Mouse (Mus musculus) duodenum, adult 2 months (tissue): Measurements from ENCODE around the gene Gas1. TPM values are rescaled to one million over a fixed set of nuclear protein-coding genes. Genes with fewer than 3 reads are reported as not detected.

ENCODE experiments used
- polyA plus RNA-seq: library from polyadenylated mRNA; depleted of rRNA; stranded (reverse); fragments of >200 nt; gene quantifications from 2 replicates; pipeline ENCODE4 v1.2.3, GENCODE M21; 2012; ENCODE audit warnings: low replicate concordance; rRNA removed

Gene Gas1
- 52.7 and 92.3 TPM in 2 replicates for polyA plus RNA-seq

DNA sequence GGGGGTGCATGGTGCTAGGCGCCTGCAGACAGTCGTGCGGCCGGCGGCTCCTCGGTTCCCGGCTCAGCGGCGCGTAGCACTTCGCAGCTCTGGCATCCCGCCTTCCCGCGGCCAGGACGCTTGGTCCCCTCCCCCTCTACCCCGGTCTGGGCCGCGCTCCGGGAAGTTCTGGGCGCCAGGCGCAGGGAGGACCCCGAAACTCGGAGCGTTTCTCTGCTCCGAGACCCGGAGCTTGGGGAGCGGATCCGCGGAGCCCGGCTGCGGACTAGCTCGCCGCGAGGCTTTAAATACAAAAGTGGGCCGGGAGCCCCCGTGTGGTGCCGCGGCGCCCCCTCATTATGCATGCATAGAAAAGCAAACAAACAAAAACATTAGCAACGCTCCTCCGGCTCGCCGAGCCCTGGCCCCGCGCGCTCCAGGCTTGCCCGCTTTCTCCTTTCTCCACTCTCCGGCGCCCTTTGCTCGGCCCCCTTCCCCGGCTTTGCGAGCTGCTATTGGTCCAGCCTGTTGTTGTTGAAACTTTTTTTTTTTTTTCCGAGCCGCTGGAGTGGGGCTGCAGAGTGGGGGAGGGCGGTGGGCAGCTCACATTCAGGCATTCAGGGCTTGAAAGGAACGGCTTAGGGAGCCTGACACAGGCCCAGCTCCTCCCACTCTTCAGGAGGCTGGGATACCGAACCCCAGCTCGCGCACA, at the start of gene Gas1:
Gene Gas1 (minus strand): TSS at position 260 of the 691 bp plus-strand sequence.

